Mouse (Mus musculus) E14TG2a.4 (cell line): Measurements from ENCODE around the gene Aplp1.

Experiments used
- CTCF ChIP-seq: conservative IDR thresholded peaks from 2 replicates; pipeline ENCODE4 v1.5.1; 2014; ENCODE audit warnings: low read length
- NANOG ChIP-seq: IDR thresholded peaks from 2 replicates; pipeline ENCODE4 v1.6.1; 2014; ENCODE audit warnings: borderline replicate concordance, low read length, mixed read lengths
- POU5F1 ChIP-seq: IDR thresholded peaks from 2 replicates; pipeline ENCODE4 v1.6.1; 2014; ENCODE audit warnings: low read length, borderline replicate concordance

DNA sequence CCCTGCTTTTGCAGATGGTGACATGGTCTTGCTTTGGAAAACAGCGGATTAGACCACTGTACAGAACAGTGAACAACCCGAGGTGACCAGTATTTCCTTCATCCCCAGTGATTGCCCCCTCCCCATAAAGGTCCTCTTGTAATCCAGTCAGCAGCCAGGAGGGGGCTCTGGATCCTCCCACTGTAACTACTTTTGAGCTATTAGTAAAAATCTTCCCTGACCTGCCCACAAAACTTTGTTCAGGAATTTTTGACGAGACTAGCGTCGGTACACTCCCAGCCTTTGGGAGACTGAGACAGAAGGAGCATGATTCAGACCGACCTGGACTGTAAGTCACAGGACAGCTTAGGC lies 45.6 kb upstream of the Aplp1 start:
- peak; percentile 55 for TF ChIP-seq CTCF
- TF ChIP-seq NANOG, result no peak
- TF ChIP-seq POU5F1, result no peak
